Mouse (Mus musculus) adrenal gland, adult 10 weeks (tissue): ENCODE data around the gene Dck. TPM values are rescaled to one million over a fixed set of nuclear protein-coding genes. Genes with fewer than 3 reads are reported as not detected.

Experiments
- polyA plus RNA-seq: library from polyadenylated mRNA; stranded (reverse); fragments of 350-450 nt; fragmentation: Illumina TruSeq; extraction: RNeasy Lipid Tissue Mini Kit (QIAGEN cat#74804); gene quantifications from one replicate; pipeline ENCODE4 v1.2.3, GENCODE M21; 2014; ENCODE audit warnings: low read depth, low replicate concordance

Gene Dck
- polyA plus RNA-seq: 17.3 TPM

DNA sequence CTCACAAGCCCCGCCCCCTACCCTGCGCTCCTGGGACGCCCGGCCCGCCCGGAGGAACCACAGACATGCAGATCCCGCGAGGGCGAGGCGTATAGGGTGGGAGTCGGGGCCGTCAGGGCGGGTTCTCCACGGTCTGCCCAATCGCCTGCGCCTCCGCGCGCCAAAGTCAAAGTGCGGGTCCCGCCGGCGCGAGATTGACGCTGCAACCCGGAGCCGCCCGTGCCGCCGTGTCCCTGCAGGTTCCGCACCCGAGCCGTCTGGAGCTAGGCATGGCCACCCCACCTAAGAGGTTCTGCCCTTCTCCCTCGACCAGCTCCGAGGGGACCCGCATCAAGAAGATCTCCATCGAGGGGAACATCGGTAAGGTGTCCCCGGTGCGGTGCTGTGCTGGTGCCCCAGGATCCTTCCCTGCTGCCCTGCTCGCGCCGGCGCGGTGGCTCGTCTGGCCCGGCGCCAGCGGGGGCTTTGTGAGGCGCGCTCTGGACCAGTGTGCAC, at the start of gene Dck:
Gene Dck, plus strand, starts transcription at position 10 of the 495 bp plus-strand sequence.

DNA sequence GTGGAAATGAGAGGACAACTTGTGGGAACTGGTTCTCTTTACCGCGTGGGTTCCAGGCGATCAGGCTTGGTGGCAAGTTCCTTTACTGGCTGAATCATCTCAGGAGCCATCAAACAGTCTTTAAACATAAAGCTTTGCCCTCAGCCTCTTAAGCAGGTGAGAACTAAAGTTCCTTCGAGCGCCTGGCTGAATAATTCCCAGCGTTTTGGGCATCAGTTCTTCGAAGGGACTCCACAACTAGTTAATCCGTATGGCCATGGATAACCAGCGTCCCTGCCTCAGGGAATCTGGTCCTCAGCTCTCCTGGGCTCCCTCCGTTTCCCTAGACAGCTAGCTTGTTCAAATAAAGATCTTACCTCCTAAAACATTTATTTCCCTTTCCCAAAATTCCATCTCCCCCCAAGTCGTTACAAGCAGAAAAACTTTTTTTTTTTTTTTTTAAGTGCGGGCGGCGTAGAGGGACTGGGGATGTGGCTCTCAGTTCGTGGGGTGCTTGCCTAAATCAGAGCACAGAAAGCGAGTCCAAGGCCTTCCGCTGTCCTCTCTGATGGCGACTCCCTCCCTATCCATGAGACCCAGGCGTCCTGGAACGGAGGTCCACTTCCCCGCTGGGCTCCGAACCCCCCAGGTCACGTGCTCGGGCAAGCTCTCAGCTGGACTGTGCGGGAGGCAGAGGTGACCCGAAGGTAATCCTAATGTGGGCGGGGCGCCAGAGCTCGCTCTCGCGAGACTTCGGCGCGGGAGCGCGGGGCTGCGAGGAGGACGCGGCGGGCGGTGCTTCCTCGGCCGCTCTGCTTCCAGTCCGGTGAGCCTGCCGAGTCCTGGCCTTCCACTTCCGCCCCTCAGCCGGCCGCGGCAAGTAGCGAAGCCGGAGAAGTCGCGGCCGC, 44.4 kb upstream of the Dck start, which contains the start of gene Mob1b:
Gene Mob1b, plus strand, starts transcription at position 740 of the 887 bp plus-strand sequence.

Other genes starting within 250 kb of the Dck start
- 1.5 TPM for gene Jchain, start 237.1 kb upstream of the Dck start, polyA plus RNA-seq
- gene Utp3, start 210.5 kb upstream of the Dck start, polyA plus RNA-seq: 84.9 TPM
- gene Rufy3, start 200.0 kb upstream of the Dck start, polyA plus RNA-seq: 56.0 TPM
- gene Grsf1, start 88.8 kb upstream of the Dck start, polyA plus RNA-seq: 446 TPM
- gene Mob1b, start 44.1 kb upstream of the Dck start, polyA plus RNA-seq: 144 TPM
- 25.3 TPM for gene Slc4a4, start 121.8 kb downstream of the Dck start, polyA plus RNA-seq